Mouse (Mus musculus): ENCODE results near the gene Ifih1. TPM values are rescaled to one million over a fixed set of nuclear protein-coding genes. Genes with fewer than 3 reads are reported as not detected.

Gene Ifih1
- polyA plus RNA-seq, 1 experiment from 2014 or later, result 0.87 TPM

DNA sequence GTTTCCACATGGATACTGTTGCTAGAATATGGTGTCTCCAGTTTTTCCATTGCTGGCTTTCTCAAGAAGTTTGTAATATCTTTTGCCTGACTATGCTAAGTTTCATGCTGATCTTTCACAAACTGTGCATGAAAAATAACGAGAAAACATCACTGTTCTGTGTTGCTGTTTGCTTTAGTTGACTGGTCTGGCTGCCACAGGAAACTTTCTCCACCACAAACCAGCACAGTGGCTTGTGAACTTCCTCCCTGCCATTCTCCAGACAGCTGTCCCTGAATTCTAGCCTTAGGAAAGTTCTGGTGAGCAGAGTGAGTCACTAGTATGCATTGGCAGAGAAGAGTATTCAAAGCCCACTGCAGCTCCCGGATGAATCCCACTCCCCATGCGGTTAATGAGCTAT, 71.1 kb downstream of the Ifih1 start:
- ATAC-seq (ENCODE audit: low FRiP score), result no peak
- H3K4me2 ChIP-seq, result no peak overlapping the region
- no peak overlapping the region for H3K27ac ChIP-seq (replicated peaks)
- no peaks in the 10 kb centered on the region for H3K4me1 ChIP-seq
- no peaks in the 10 kb centered on the region for H3K9me3 ChIP-seq (replicated peaks)
- H3K27me3 ChIP-seq (replicated peaks), result no peaks in the 10 kb centered on the region
- 76% methylated on average over 3 of the region's 3 CpGs for WGBS
- H3K36me3 ChIP-seq, result no peaks in the 10 kb centered on the region
- no peak overlapping the region for H3K9ac ChIP-seq (replicated peaks)
- no peak overlapping the region for H3K4me3 ChIP-seq (replicated peaks)

DNA sequence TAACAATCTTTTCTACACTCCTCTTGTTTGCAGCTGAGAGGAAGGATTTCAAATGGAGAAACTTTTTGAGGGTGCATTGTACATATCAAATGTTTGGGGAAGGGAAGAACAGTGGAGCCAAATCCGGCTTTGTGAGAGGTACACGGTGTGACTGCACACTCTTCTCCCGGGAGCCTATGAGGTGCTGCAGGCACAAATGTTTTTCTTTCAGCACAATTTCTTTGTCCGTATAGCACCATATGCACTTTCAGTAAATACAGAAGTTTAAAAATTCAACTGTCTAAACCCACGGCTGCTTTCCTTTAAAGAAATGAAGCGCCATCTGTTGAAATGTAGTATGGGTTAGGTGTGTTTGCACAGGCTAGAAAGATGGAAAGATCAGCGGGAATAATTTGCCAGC, 71.8 kb downstream of the Ifih1 start:
- H3K27ac ChIP-seq (replicated peaks), result no peak overlapping the region
- no peak overlapping the region for H3K4me3 ChIP-seq (replicated peaks)
- H3K9ac ChIP-seq (replicated peaks), result no peak overlapping the region
- H3K4me2 ChIP-seq, result no peak overlapping the region
- 89% methylated on average over 7 of the region's 7 CpGs for WGBS
- no peaks in the 10 kb centered on the region for H3K9me3 ChIP-seq (replicated peaks)
- H3K27me3 ChIP-seq (replicated peaks), result no peaks in the 10 kb centered on the region
- H3K36me3 ChIP-seq, result no peaks in the 10 kb centered on the region
- H3K4me1 ChIP-seq, result no peaks in the 10 kb centered on the region
- ATAC-seq (ENCODE audit: low FRiP score), result no peak

DNA sequence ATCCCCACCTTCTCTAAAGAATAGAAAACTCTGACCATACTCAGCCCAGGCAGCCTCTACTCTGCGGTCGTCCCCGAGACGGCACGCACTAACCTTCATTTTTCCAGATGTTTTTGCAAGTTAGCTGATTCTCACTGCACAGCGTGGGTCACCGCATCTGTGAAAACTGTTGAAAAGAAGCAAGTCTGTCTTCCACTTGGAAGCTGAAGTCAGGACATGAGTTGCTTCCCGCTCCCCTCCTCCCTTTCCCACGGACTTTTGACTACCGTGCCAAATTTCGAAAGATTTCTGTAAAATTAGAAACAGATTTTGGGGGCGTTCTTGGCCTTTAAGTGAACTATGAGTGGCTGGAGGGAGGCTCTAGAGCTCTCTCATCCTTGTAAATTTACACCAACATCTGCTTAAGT, 72.3 kb downstream of the Ifih1 start, which contains the start of gene Fap:
Gene Fap (minus strand): TSS at position 323 of the 407 bp plus-strand sequence.
- WGBS, result 81% methylated on average over 12 of the region's 12 CpGs

DNA sequence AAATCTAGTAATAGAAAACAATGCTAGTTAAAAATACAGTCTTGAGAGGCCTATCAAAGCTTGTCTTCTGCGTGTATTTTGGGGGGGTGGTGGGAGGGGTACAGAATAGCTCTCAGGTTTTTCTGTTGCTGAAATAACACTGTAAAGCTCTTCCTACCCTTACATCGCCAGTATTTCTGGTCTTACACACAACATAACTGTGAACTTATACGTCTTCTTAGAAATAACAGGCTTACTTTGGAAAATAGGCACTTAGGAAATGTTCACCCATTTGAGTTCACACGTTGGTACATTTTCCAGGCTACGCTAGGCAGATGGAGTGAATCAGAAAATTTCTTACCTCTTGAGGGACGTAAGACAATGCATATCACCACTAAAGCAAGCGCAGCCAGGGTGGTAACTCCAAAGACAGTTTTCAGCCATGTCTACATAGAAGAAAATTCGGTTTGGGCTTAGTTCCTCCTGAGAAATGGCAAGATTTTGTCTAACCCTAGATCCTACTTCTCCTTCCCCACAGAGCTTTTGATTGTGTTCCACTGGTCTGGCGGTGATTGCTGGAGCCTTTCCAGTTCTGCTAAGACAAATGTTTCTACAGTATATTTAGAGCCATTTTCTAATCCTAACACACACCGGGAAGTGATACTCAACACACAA, 72.8 kb downstream of the Ifih1 start:
- Histone ChIP-seq H3K9ac (replicated peaks) (no peak overlapping the region), H3K4me3 (replicated peaks) (no peak overlapping the region), H3K27ac (replicated peaks) (no peak overlapping the region), H3K4me1 (no peaks in the 10 kb centered on the region), H3K27me3 (replicated peaks) (no peaks in the 10 kb centered on the region), H3K9me3 (replicated peaks) (no peaks in the 10 kb centered on the region), H3K36me3 (no peaks in the 10 kb centered on the region), H3K4me2 (peak overlapping the region; percentile 1; the same call in 1 of the 2 replicates)
- no peak for ATAC-seq (ENCODE audit: low FRiP score)
- 83% methylated on average over 10 of the region's 10 CpGs for WGBS

More for the DNA sequence above, 72.3 kb downstream of the Ifih1 start, which contains the start of gene Fap:
- no peaks in the 10 kb centered on the region for H3K4me1 ChIP-seq
- no peaks in the 10 kb centered on the region for H3K36me3 ChIP-seq
- H3K9me3 ChIP-seq (replicated peaks), result no peaks in the 10 kb centered on the region
- H3K4me2 ChIP-seq, result peak within 1 kb of the TSS; percentile 1; the same call in 1 of the 2 replicates
- no peak within 1 kb of the TSS for H3K27ac ChIP-seq (replicated peaks)
- no peak within 1 kb of the TSS for H3K4me3 ChIP-seq (replicated peaks)
- no peak within 1 kb of the TSS for H3K9ac ChIP-seq (replicated peaks)
- no peaks in the 10 kb centered on the region for H3K27me3 ChIP-seq (replicated peaks)
- ATAC-seq (ENCODE audit: low FRiP score), result no peak

DNA sequence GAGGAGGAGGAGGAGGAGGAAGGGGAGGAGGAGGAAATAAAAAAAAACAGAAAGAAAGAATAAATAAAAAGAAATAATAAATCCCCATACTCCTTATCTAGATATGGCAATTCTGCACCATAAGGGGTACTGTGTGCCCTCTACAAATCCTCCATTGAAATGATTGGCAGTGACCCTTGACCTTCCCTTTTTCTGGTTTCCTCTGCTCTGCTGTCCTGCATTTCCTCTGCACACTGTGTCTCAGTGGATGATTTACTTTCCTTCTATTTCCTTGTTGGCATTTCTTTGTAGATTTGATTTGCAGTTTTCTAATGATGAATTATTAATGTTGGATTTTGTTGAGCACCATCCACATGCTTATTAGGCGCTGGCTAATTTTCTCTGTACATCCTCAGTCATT, 81.4 kb downstream of the Ifih1 start:
- ATAC-seq (ENCODE audit: low FRiP score), result no peak
- Histone ChIP-seq H3K4me3 (replicated peaks) (no peak overlapping the region), H3K4me1 (no peaks in the 10 kb centered on the region), H3K27ac (replicated peaks) (no peak overlapping the region), H3K4me2 (no peak overlapping the region), H3K9me3 (replicated peaks) (no peaks in the 10 kb centered on the region), H3K9ac (replicated peaks) (no peak overlapping the region), H3K27me3 (replicated peaks) (no peaks in the 10 kb centered on the region), H3K36me3 (no peaks in the 10 kb centered on the region)
- WGBS, result 84% methylated on average over 1 of the region's 1 CpGs

DNA sequence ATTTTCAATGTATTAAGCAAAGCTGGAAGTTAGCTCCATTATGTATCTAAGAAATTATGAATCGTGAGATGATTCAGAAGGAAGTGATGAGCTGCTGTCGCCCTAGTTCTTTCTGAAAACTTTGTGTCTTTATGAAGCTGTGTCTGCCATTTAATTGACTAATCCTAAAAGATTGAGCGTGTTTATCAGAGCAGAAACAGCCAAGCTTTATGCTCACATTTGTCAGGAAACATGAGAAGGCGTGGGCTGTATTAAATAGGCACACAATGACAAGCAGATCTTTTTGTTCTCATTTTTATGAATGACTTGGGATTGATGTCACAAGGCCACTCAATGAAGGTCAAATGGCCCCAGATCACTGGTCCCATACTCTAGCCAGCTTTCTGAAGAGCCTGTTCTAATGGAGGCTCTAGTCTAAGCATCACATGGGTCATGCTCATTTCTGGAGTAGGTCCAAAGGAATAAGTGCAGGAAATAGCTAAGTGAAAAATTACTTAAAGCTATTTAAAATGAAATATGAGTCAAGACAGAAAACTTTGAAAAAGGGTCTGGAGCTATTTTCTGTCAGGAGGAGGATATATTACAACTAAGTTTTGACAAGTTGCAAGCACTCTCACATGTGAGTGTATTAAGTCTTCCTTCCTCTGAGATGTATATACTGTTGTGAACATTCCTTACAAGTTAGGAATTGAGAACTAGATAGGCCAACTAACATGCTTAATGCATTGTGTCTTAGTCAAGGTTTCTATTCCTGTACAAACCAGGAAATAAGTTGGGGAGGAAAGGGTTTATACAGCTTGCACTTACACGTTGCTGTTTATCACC, 83.2 kb downstream of the Ifih1 start:
- H3K9me3 ChIP-seq (replicated peaks), result no peaks in the 10 kb centered on the region
- WGBS, result 76% methylated on average over 5 of the region's 5 CpGs
- no peak overlapping the region for H3K27ac ChIP-seq (replicated peaks)
- no peak overlapping the region for H3K9ac ChIP-seq (replicated peaks)
- H3K4me1 ChIP-seq, result no peaks in the 10 kb centered on the region
- no peaks in the 10 kb centered on the region for H3K27me3 ChIP-seq (replicated peaks)
- no peaks in the 10 kb centered on the region for H3K36me3 ChIP-seq
- ATAC-seq (ENCODE audit: low FRiP score), result no peak
- no peak overlapping the region for H3K4me3 ChIP-seq (replicated peaks)
- no peak overlapping the region for H3K4me2 ChIP-seq

DNA sequence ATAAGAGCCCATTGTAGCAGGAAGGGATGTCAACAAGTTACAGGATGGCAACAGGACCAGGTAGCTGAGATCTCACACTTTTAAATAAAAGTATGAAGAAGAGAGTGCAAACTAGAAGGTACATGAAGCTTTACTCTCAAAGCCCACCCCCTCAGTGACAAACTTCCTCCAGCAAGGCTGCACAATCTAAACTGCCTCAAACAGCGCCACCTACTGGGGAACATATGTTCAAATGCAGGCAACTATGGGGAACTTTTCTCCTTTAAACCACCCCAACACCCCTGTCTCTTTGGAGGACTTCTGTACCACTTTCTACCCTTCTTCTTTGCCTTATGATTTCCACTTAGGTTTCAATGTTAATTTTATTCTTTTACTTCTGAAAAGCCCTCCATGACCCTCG, 88.6 kb downstream of the Ifih1 start:
- ATAC-seq (ENCODE audit: low FRiP score), result no peak

DNA sequence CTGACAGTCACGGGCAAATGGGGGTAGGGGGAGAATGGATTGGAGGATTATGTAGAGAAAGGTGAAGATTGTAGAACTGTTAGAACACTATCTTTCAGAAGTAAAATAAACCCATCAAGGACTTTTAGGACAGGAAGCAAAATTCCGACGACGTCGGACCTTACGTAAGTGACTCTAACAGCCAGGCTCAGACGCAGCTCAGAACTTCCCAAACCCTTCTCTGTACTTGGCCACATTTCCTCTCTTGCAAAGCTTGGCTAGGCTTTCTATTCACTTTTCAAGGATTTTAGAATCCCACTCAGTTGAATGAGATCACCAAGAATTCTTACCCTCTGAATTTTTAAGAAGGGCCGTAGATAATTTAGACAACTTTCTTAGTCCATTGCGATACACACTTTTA, 89.7 kb downstream of the Ifih1 start:
- Histone ChIP-seq H3K4me2 (no peak overlapping the region), H3K27me3 (replicated peaks) (no peaks in the 10 kb centered on the region), H3K27ac (replicated peaks) (no peak overlapping the region), H3K36me3 (no peaks in the 10 kb centered on the region), H3K9ac (replicated peaks) (no peak overlapping the region), H3K4me3 (replicated peaks) (no peak overlapping the region), H3K9me3 (replicated peaks) (no peaks in the 10 kb centered on the region), H3K4me1 (no peaks in the 10 kb centered on the region)
- no peak for ATAC-seq (ENCODE audit: low FRiP score)
- 97% methylated on average over 9 of the region's 9 CpGs for WGBS

More for the DNA sequence above, 88.6 kb downstream of the Ifih1 start:
- 87% methylated on average over 2 of the region's 2 CpGs for WGBS
- H3K36me3 ChIP-seq, result no peaks in the 10 kb centered on the region
- H3K4me1 ChIP-seq, result no peaks in the 10 kb centered on the region
- H3K27me3 ChIP-seq (replicated peaks), result no peaks in the 10 kb centered on the region
- no peak overlapping the region for H3K9ac ChIP-seq (replicated peaks)
- H3K27ac ChIP-seq (replicated peaks), result no peak overlapping the region
- H3K4me2 ChIP-seq, result no peak overlapping the region
- no peaks in the 10 kb centered on the region for H3K9me3 ChIP-seq (replicated peaks)
- H3K4me3 ChIP-seq (replicated peaks), result no peak overlapping the region

DNA sequence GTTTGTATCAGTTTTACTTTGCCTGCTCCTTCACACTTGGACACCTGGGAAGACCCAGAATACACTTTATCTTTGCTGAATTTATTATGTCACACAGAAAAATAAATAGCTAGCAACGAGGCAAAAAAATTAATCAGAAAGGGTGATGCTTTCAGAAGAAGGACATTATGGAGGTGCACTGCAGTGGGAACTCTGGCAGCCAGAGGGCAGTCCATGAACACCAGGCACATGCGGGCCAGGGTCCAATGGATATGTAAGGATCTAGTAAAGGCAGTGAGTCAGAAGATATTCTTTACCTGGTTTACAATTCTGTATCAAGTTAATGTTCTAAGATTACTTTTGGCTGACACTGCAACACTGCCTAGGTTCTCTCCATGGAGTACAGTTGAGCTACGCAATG, 96.4 kb downstream of the Ifih1 start:
- Histone ChIP-seq H3K4me1 (no peaks in the 10 kb centered on the region), H3K4me2 (no peak overlapping the region), H3K9me3 (replicated peaks) (no peaks in the 10 kb centered on the region), H3K4me3 (replicated peaks) (no peak overlapping the region), H3K27ac (replicated peaks) (no peak overlapping the region), H3K9ac (replicated peaks) (no peak overlapping the region), H3K27me3 (replicated peaks) (no peaks in the 10 kb centered on the region), H3K36me3 (no peaks in the 10 kb centered on the region)
- 93% methylated on average over 3 of the region's 3 CpGs for WGBS
- no peak for ATAC-seq (ENCODE audit: low FRiP score)

DNA sequence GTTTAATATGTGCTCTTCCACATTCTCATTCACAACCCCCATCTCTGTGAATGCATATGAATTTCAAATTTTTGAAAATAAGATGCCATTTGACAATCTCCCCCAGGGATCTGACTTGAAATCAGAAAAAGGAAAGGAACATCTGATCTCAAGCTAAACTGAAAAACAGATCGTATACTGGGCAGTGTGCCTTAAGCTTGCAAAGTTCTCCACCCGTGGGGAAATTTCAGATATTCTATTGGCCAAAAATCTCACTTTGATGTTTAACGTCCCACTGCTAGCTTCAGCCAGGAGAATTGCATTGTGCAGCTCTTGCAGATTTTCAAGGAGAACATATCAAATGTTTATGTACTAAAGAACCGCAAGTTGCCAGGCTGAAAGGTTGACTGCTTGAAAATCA, 96.9 kb downstream of the Ifih1 start:
- H3K36me3 ChIP-seq, result no peaks in the 10 kb centered on the region
- no peaks in the 10 kb centered on the region for H3K27me3 ChIP-seq (replicated peaks)
- ATAC-seq (ENCODE audit: low FRiP score), result no peak
- H3K9me3 ChIP-seq (replicated peaks), result no peaks in the 10 kb centered on the region
- no peak overlapping the region for H3K4me3 ChIP-seq (replicated peaks)
- no peak overlapping the region for H3K27ac ChIP-seq (replicated peaks)
- no peak overlapping the region for H3K4me2 ChIP-seq
- H3K9ac ChIP-seq (replicated peaks), result no peak overlapping the region
- no peaks in the 10 kb centered on the region for H3K4me1 ChIP-seq
- 85% methylated on average over 4 of the region's 4 CpGs for WGBS

DNA sequence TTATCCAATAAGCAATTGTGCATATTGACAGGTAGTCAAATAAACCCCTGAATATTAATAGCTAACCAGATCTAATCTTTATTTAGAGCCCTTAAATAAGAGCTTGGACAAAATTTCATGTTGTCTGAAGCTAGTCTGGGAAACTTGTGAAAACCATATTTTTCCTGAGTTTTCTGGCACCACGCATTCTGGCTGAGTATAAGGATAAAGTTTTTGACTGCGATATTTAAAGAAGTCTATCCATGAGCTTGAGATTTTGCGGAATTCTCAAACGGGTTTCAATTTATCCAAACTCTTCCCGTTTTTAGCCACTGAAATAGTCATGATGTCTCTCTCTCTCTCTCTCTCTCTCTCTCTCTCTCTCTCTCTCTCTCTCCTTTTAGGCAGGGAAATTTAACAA, 98.0 kb downstream of the Ifih1 start:
- Histone ChIP-seq H3K9ac (replicated peaks) (no peak overlapping the region), H3K9me3 (replicated peaks) (no peaks in the 10 kb centered on the region), H3K27ac (replicated peaks) (no peak overlapping the region), H3K4me1 (no peaks in the 10 kb centered on the region), H3K4me2 (no peak overlapping the region), H3K27me3 (replicated peaks) (no peaks in the 10 kb centered on the region), H3K4me3 (replicated peaks) (no peak overlapping the region), H3K36me3 (no peaks in the 10 kb centered on the region)
- WGBS, result 97% methylated on average over 5 of the region's 5 CpGs
- no peak for ATAC-seq (ENCODE audit: low FRiP score)
